Mouse (Mus musculus) CH12.LX (cell line): ENCODE data around the gene Exoc3l2.

Experiments
- CTCF ChIP-seq, 2 experiments: IDR thresholded peaks in 1 of 2; conservative IDR thresholded peaks in 1 of 2; 2 replicates each; pipeline ENCODE4 v1.5.1; 2011 to 2012; ENCODE audit warnings: low read depth in 2 of 2, low read length in 2 of 2, improper control_type of control experiment in 1 of 2, inconsistent platforms in 1 of 2, mild to moderate bottlenecking in 1 of 2, moderate library complexity in 1 of 2
- EP300 ChIP-seq: IDR thresholded peaks from 2 replicates; pipeline ENCODE4 v1.6.1; 2011; ENCODE audit warnings: low read length, improper control_type of control experiment
- MAFK ChIP-seq: IDR thresholded peaks from 2 replicates; pipeline ENCODE4 v1.6.1; 2011; ENCODE audit warnings: low read length, improper control_type of control experiment; ENCODE audit not compliant: insufficient replicate concordance
- MAX ChIP-seq: IDR thresholded peaks from 2 replicates; pipeline ENCODE4 v1.6.1; 2011; ENCODE audit warnings: low read length, improper control_type of control experiment
- NRF1 ChIP-seq: IDR thresholded peaks from 2 replicates; pipeline ENCODE4 v1.6.1; 2014; ENCODE audit warnings: low read depth, mild to moderate bottlenecking, inconsistent platforms, low read length, improper control_type of control experiment, moderate library complexity
- POLR2A ChIP-seq: IDR thresholded peaks from 2 replicates; pipeline ENCODE4 v1.6.1; 2011; ENCODE audit warnings: low read depth, mild to moderate bottlenecking, improper control_type of control experiment, low read length
- TBP ChIP-seq: conservative IDR thresholded peaks from 2 replicates; pipeline ENCODE4 v1.6.1; 2011; ENCODE audit warnings: low read depth, low read length, improper control_type of control experiment

- TF ChIP-seq MAX (no peak), CTCF (conservative IDR thresholded peaks at IDR 0.05 in 1 of 2, IDR thresholded peaks at IDR 0.05 in 1 of 2; ENCODE audit: low read depth in 2 of 2, low read length in 2 of 2) (no peak), MAFK (no peak), POLR2A (no peak), NRF1 (no peak), TBP (no peak), EP300 (no peak)
These were observed 82.9 kb downstream of the Exoc3l2 start for GRCm38 (mm10) chr7:19546007-19546406.
